Mouse (Mus musculus): ENCODE results near the gene Icam4.
"Not testable (repeated sequence)": the region's sequence is repeated elsewhere in the genome, so short reads cannot be mapped to it uniquely, and the experiment has no call there.

Icam4 gene

DNA sequence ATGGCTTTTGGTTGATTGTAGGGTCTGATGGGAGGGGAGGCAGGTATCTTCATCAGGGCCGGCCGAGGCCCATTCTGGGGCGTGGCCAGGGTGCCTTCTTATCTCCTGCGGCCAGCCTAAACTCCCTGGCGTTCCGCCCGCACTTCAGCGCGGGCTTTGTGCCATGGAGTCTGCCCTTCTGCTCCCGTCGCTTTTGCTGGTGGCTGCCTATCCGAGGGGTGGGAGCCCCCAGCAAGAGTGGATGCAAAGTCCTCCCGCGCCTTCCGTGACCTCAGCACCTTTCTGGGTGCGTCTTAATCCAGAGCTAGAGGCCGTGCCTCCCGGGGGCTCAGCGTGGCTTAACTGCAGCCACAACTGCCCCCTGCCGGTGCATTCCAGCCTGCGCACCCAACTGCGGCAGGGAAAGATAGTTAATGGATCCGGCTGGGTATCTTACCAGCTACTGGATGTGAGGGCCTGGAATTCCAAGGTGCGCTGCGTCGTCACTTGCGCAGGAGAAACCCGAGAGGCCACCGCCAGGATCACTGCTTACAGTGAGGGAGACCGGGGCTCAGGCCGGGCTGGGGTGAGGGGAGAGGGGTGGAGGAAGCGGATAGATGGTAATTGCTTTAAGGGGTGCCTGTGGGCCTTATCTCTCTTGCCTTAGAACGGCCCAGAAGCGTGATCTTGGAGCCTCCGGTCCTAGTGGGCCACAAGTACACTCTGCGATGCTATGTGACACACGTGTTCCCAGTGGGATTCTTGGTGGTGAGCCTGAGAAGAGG is at the start of gene Icam4:
TSS of gene Icam4 (plus strand) at position 83 of the 764 bp plus-strand sequence.
- DNase-seq (ENCODE audit: low read depth in 2 of 2, low spot score in 2 of 2) = peak; percentile 68 to 72

DNA sequence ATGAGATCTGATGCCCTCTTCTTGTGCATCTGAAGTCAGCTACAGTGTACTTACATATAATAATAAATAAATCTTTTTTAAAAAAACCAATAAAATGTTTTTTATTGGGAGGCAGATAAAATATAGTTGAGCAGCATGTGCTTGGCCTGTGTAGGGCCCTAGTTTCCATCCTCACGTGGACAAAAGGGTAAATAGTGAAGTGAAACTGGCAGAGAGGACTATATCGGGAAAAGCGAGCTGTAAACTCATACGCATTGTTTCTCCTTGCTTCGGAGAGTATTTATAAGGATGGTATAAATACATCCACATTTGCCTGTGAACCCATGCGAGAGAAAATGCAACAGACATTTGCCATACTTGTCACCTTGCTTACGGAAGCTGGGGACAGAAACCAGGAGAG is 49.4 kb upstream of the Icam4 start:
- DNase-seq (ENCODE audit: low read depth in 2 of 2, low spot score in 2 of 2) = no peak

DNA sequence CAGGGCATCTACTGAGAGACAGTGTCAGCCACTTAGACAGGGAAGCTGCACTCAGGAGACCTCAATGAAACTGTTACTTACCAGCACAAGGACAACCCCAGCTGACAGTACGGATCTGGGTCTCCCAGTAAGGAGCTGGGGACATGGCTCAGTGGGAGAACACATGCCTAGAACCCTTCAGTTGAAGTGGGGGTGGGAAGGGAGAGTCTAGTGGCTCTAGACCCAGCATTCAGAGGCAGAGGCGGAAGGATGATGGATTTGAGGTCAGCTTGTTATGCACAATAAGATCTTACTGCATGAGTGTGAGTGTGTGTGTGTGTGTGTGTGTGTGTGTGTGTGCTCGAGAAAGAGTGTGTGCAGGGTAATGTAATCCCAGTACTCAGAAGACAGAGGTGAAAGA is 47.0 kb upstream of the Icam4 start:
- no peak for DNase-seq (ENCODE audit: low read depth in 2 of 2, low spot score in 2 of 2)

DNA sequence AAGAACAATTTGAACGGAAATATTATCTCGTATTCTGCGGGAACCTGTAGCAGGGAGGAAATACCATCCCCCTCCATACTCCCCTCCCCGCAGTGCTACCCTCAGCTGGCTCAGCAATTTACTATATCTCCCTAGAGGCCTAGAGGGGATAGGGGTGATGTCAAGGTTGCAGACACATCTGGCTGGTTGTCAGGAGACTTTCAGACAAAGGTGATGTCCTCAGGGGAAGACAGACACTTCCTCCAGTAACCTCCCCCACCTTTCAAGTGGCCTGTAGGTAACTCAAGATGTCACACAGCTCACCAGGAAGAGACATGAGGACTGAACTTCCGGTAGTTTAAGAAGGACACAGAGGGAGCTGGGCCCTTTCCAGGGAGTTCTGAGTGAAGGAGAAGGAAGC is 46.0 kb upstream of the Icam4 start:
- peak in 1 of 2 experiments; percentile 6 for DNase-seq (ENCODE audit: low read depth in 2 of 2, low spot score in 2 of 2)

DNA sequence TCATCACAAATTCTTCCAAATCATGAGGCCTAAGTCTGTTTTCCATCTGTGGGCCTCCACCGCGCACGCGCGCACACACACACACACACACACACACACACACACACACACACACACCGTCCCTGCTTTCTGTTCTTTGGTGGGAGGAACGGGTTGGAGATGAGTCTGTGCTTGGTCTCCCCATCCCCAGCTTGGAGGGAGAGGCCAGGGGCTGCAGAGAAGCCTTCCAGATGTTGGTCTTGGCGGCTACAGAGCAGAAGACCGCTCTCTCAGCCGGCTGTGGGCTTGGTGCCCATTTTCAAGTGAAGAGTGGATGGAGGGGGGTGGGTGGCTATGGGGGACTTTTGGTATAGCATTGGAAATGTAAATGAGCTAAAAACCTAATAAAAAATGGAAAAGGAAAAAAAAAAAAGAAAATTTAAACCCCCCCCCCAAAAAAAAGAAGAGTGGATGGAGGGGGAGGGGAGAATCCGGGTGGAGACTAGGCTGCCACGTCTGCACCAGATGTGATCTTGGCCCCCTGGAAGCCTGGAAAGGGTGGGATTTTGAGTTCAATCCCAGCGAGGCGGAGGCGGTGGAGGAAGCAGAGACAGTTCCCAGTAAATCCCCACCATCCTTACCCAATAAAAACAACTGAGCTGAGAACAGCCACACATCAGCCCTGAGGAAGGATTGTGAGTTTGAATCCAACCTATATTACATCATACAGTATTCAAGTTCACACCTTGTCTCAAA is 42.1 kb upstream of the Icam4 start:
- DNase-seq (ENCODE audit: low read depth in 2 of 2, low spot score in 2 of 2) = no peak

DNA sequence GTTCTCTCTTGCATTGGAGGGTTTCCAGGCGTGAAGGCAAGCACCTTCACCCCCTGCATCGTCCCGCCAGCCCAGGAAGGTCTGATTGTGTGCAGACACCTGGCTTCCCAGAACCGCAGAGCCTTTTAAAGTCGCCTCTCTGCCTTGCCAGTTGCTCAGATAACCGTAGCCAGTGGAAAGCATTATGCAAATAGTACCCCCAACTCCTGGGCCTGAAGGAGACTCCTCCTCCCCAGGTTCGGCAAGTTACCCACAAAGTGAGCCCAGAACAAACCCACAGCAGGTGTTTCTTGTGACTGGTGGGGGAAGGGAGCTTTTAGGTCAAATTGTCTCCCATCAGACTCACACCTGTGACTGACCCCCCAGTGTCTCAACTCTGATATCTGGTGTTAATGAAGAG is 41.2 kb upstream of the Icam4 start:
- no peak for DNase-seq (ENCODE audit: low read depth in 2 of 2, low spot score in 2 of 2)

DNA sequence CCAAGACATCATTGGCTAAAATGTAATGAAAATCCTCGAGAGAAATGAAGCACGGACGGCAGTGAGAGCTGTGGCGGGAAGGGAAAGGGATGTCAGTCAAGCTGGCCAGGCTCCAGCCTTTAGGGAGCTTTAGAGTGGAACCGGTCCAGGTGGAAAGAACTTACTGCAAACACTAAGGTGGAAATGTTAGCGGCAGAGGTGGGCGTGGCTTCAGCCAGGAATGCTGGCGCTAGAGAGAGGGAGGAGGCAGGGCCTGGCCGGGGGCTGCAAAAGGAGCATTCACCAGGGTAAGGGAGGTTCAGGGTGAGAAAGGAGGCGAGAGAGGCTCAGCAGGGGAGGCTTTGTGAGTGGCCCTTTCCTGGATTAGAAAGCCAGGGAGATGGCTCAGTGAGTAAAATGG is 38.3 kb upstream of the Icam4 start:
- no peak for DNase-seq (ENCODE audit: low read depth in 2 of 2, low spot score in 2 of 2)

DNA sequence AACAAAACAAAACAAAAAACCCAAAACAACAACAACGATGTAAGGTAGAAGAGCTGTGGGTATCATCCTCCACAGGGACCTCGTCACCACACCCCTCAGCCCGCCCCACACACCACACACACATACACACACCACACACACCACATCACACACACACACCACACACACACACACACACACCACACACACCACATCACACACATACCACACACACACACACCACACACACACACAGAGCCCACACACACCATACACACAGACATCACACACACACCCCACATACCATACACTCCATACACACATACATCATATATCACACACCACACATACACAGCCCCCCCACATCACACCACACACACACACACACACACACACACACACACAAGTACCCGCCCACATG is 37.6 kb upstream of the Icam4 start:
- DNase-seq (ENCODE audit: low read depth in 2 of 2, low spot score in 2 of 2) = no peak

DNA sequence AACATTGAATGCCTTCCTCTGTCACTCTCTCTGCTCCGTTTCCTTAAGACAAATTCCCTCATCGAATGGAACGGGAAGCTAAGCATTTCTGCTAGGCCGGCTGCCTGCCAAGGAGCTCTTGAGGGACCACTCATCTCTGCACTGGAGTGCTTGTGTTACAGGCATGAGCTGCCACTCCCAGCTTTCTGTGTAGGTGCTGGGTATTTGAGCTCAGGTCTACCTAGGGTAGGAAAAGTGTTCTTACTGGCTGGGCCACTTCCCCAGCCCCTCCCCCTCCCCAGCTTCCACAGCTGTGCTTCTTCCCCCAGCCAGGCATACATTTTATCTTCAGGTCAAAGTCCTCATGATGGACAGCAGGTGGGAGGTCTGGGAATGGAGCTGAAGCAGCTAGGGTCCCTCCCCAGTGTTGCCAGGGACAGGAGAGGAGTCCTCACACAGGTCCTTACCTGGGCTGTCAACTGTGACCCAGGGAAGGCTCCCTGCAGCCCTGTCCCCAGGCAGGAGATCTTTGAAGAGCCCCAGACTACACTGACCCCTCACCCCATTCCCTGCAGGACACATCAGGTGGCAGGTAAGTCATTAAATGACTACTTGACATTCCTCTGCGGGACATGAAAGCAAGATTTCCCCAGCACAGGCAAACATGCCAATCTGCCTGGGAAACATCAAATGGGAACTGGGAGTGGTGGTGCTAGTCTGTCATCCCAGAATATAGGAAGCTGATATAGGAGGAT is 35.8 kb upstream of the Icam4 start:
- no peak for DNase-seq (ENCODE audit: low read depth in 2 of 2, low spot score in 2 of 2)

DNA sequence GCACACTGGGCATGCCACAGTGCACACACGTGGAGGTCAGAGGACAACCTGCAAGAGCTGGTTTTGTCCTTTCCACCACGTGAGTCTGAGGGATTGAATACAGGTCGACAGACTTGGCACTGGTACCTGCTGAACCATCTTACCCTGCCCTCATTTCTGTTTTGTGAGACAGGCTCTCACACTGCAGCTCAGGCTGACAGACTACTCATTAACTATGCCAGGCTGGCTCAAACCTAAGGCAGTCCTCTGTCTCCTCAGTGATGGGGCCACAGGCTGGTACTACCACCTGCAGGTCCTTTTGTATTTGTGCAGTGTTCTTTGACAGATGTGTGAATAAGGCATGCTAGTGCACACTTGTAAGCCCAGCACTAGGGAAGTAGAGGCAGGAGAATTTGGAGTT is 34.1 kb upstream of the Icam4 start:
- no peak for DNase-seq (ENCODE audit: low read depth in 2 of 2, low spot score in 2 of 2)

DNA sequence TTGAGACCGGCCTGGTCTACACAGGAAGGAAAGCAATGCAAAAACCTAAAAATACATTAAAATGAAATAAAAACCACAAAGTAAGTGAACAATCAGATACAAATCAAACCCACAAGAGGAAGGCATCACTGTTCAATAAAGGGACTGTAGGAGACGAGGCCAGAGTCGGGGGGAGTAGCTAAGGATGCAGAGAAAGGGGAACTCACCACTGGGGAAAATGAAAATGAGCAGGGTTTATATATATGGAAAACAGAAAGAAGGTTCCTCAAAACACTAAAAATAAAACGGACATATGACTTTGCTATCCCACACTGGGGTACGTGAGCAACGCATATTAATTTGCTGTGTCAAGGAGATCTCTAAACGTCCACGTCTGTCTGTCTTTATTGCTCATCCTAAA is 32.1 kb upstream of the Icam4 start:
- DNase-seq (ENCODE audit: low read depth in 2 of 2, low spot score in 2 of 2) = no peak

DNA sequence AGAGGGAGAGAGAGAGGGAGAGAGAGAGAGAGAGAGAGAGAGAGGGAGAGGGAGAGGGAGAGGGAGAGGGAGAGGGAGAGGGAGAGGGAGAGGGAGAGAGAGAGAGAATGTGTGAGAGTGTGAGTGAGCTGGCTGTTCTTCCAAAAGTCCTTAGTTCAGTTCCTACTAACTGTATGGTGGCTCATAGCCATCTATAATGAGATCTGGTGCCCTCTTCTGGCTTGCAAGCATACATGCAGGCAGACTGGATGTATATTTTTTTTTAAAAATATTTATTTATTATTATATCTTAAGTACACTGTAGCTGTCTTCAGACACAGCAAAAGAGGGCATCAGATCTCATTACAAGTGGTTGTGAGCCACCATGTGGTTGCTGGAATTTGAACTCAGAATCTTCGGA is 30.8 kb upstream of the Icam4 start:
- peak in 1 of 2 experiments; percentile 13 for DNase-seq (ENCODE audit: low read depth in 2 of 2, low spot score in 2 of 2)

DNA sequence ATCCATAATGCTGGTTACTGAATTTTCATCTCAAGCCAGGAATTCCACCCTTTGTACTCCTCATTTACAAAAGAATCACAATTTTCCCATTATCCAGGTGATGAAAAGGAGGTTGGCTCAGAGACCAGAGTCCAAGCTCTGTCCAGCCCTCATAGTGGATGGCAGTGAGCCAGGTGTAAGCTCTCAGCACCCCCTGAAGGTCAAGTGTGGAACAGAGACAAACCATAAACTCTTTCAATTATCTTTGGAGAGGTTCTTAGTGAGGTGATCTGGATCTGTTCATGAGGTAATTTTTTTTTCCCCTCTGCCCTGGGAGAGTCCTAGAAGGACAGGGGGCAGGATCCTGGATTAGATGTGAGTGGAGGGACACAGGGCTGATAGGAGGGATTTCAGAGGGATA is 28.4 kb upstream of the Icam4 start:
- no peak for DNase-seq (ENCODE audit: low read depth in 2 of 2, low spot score in 2 of 2)

DNA sequence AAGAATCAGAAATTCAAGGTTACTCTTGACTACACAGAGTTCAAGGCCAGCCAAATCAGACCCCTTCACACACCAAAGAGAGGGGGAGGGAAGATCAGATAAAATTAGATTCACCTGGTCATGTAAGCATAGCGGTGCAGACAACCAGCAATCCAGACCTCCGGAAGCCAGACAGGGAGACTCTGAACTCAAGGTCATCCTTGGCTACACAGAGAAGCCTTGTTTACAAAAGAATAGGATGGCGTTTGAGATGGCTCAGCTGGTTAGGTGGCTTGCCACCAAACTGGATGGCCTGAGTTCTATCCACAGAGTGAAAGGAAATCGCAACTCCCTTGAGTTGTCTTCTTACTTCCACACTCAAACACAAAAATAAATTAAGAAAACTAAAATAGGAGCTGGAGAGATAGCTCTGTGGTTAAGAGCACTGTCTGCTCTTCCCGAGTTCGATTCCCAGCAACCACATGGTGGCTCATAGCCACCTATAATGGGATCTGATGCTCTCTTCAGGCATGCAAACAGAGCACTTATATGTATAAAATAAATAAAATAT is 27.4 kb upstream of the Icam4 start:
- no peak for DNase-seq (ENCODE audit: low read depth in 2 of 2, low spot score in 2 of 2)

DNA sequence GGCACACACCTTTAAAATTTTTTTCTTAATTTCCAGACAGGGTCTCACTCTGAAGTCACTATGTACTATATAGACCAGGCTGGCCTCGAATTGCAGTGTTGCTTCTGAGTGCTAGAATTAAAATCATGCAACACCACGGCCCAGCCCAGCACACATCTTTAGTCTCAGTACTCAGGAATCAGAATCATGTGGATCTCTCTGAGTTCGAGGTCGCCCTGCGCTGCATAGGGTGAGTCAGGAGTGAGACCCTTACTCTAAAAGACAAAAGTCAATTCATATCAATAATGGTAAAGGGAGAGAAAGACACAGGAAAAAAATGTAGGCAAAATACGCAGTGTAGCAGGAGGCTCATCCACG is 26.9 kb upstream of the Icam4 start:
- no peak for DNase-seq (ENCODE audit: low read depth in 2 of 2, low spot score in 2 of 2)

DNA sequence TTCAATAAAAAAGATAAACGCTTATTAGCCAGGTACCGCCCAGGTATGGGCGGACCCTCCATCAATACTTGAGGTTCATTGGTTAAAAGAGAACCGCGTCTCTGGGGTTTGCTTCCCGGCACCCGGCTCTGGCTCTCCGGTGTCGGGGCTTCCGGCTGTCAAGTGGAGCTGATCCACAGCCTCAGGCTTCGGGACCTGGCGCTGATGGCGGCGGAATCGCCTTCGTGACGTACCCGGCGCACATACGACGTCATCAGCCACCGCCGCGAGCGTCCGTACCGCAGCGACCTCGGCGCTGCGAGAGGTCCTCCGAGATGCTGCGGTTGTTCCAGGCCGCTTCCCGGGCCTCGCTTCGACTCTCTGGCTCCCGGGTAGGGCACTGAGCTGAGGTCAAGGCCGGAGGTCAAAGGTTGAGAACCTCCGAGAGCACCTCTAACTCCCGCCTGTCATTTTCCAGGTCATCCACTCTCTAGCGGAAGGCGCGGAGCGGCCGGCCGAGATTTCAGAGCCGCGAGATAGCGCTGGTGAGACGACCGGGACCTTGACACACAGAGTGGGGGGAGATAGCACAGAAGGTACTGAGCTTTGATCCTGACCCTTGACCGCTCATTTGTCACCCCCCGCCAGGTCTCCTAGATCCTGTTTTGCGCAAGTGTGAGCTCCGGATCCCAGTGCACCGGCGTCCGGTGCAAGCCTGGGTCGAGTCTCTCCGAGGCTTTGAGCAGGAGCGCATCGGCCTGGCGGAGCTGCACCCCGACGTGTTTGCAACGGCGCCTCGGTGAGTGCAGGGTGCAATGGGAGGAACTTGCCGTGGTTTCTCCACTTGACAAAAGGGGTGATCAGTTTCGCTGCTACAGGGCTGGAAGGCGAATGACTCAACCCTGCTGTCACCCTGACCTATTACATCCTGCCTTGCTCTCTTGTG is 26.3 kb upstream of the Icam4 start, which contains the start of gene Mrpl4:
TSS of gene Mrpl4 (plus strand) at position 112 of the 925 bp plus-strand sequence.
- peak; percentile 75 to 79 for DNase-seq (ENCODE audit: low read depth in 2 of 2, low spot score in 2 of 2)

DNA sequence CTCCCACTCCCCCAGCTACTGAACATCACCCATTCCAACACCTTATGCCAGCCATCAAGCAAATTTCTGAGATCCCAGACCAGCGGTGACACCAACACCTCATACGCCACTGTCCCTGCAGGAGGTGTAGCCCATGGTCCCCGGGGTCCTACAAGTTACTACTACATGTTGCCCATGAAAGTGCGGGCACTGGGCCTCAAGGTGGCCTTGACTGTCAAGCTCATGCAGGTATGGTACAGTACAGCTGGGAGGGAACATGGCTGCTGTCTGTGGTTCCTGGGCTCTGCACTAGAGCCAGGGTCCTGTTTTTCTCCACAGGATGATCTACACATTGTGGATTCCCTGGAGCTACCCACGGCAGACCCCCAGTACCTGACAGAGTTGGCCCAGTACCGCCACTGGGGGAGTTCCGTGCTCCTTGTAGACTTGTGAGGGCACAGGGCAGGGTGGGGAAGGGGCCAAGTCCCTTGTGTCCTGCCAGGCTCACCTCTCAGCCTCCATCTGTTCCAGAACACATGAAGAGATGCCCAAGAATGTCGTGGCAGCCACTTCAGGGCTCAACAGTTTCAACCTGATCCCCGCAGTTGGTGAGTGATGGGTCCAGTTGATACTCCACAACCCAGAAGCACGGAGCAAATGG is 21.7 kb upstream of the Icam4 start:
- no peak for DNase-seq (ENCODE audit: low read depth in 2 of 2, low spot score in 2 of 2)

DNA sequence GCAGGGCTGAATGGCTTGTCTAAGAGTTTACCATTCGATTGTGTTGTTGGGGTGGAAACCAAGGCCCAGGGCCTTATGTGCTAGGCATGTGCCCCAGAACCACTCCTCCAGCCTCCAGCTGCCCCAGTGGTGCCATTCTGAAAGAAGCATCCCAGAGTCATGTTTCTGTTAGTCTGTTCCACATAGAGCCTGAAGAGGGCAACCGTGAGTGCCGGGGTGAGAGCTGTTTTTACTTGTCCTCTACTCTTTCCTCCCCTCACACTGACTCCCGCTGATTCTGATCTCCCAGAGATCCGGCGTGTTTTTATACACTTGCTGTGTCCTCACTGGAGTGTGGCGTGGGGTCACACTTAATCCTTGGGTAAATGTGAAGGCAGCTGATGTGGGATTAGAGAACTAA is 21.2 kb upstream of the Icam4 start:
- DNase-seq (ENCODE audit: low read depth in 2 of 2, low spot score in 2 of 2) = no peak

DNA sequence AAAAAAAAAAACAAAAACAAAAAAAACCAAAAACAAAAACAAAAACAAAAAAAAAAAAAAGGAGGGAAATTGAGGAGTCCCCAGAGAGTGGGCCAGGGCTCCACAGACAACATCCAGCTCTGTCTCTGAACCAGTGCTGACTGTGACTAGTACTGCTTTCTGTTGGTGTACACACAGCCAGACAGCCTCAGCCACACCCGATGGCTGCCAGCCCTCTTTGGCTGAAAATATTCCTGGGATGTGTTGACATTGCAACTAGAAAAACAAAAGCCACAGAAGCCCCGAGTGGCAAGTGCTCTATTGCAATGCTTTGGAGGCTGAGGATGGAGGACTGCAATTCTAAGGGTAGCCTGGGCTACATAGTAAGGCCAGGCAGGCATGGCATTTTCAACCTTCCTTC is 18.8 kb upstream of the Icam4 start:
- no peak for DNase-seq (ENCODE audit: low read depth in 2 of 2, low spot score in 2 of 2)

DNA sequence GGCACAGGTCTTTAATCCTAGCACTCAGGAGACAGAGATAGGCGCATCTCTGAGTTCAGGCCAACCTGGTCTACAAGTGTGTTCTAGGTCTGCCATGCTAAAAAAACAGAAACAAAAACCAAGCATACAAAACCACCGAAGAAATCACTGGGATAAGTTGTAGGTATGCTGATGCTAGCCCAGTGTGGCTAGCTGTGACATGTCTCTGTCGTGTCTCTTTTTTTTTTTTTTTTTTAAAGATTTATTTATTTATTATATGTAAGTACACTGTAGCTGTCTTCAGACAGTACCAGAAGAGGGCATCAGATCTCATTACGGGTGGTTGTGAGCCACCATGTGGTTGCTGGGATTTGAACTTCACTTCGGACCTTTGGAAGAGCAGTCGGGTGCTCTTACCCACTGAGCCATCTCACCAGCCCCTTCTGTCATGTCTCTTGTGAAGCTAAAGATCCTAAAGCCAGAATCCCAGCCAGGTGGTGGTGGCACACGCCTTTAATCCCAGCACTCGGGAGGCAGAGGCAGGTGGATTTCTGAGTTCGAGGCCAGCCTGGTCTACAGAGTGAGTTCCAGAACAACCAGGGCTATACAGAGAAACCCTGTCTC is 18.1 kb upstream of the Icam4 start:
- not testable (repeated sequence) for DNase-seq (ENCODE audit: low read depth in 2 of 2, low spot score in 2 of 2)
